Mouse (Mus musculus) heart, embryonic 10.5 days (tissue): ENCODE data around the gene Zfp975. TPM values are rescaled to one million over a fixed set of nuclear protein-coding genes. Genes with fewer than 3 reads are reported as not detected.

Experiments used
- polyA plus RNA-seq: library from polyadenylated mRNA; unstranded; fragments of >200 nt; fragmentation: Nextera tagmentation; extraction: Ambion mirVana; gene quantifications from 2 replicates; pipeline ENCODE4 v1.2.1, GENCODE M21; 2016

Zfp975 gene
- polyA plus RNA-seq, 1 experiment from 2014 or later, result 9.9 TPM

Other genes with a start within 250 kb of the Zfp975 start
- not detected in 2 replicates for gene 4933421I07Rik, start 244.6 kb downstream of the Zfp975 start, polyA plus RNA-seq
- 8.2 and 9.9 TPM in 2 replicates for gene Zfp141, start 187.0 kb downstream of the Zfp975 start, polyA plus RNA-seq
- gene Gm21028, start 114.2 kb downstream of the Zfp975 start, polyA plus RNA-seq, result not detected in 2 replicates
- gene Zfp977, start 100.2 kb downstream of the Zfp975 start, polyA plus RNA-seq, result 1.3 and 1.5 TPM in 2 replicates
- gene Zfp976, start 50.2 kb downstream of the Zfp975 start, polyA plus RNA-seq, result 3.0 and 3.4 TPM in 2 replicates
- gene Gm17067, start 34.3 kb upstream of the Zfp975 start, polyA plus RNA-seq, result not detected in 2 replicates
- gene Vmn2r62, start 100.8 kb upstream of the Zfp975 start, polyA plus RNA-seq, result not detected in 2 replicates
- not detected in 2 replicates for gene Gm2381, start 174.5 kb upstream of the Zfp975 start, polyA plus RNA-seq
- not detected in 2 replicates for gene Vmn2r63, start 241.1 kb upstream of the Zfp975 start, polyA plus RNA-seq